Mouse (Mus musculus): ENCODE results near the gene Haus6. TPM values are rescaled to one million over a fixed set of nuclear protein-coding genes. Genes with fewer than 3 reads are reported as not detected.
A peak's percentile ranks its signal among the peaks of the same experiment; 100 is the strongest.
"Not testable (repeated sequence)": the region's sequence is repeated elsewhere in the genome, so short reads cannot be mapped to it uniquely, and the experiment has no call there.

Haus6 gene
- 3.8 and 3.9 TPM in 2 replicates for polyA plus RNA-seq (2012; rRNA removed)

- peak; percentile 95 to 96 for DNase-seq (ENCODE audit: extremely low spot score in 1 of 2, low spot score in 1 of 2)
Observed at GRCm38 (mm10) chr4:86611524-86612288, at the start of gene Haus6. Gene Haus6 (minus strand): TSS chr4:86612055.

GRCm38 (mm10) chr4:86657176-86657575, 45.3 kb upstream of the Haus6 start:
- no peak for DNase-seq (ENCODE audit: extremely low spot score in 1 of 2, low spot score in 1 of 2)

- not testable (repeated sequence) for DNase-seq (ENCODE audit: extremely low spot score in 1 of 2, low spot score in 1 of 2)
Observed at GRCm38 (mm10) chr4:86656410-86656809, 44.6 kb upstream of the Haus6 start.

- no peak for DNase-seq (ENCODE audit: extremely low spot score in 1 of 2, low spot score in 1 of 2)
Observed at GRCm38 (mm10) chr4:86651686-86652384, 40.0 kb upstream of the Haus6 start.

- DNase-seq (ENCODE audit: extremely low spot score in 1 of 2, low spot score in 1 of 2): not testable (repeated sequence)
Observed at GRCm38 (mm10) chr4:86648394-86648793, 36.5 kb upstream of the Haus6 start.

- DNase-seq (ENCODE audit: extremely low spot score in 1 of 2, low spot score in 1 of 2): not testable (repeated sequence)
Observed at GRCm38 (mm10) chr4:86637561-86637960, 25.7 kb upstream of the Haus6 start.

GRCm38 (mm10) chr4:86634873-86635272, 23.0 kb upstream of the Haus6 start:
- DNase-seq (ENCODE audit: extremely low spot score in 1 of 2, low spot score in 1 of 2): not testable (repeated sequence)

- DNase-seq (ENCODE audit: extremely low spot score in 1 of 2, low spot score in 1 of 2): not testable (repeated sequence)
Observed at GRCm38 (mm10) chr4:86634312-86634711, 22.5 kb upstream of the Haus6 start.

- not testable (repeated sequence) for DNase-seq (ENCODE audit: extremely low spot score in 1 of 2, low spot score in 1 of 2)
Observed at GRCm38 (mm10) chr4:86632556-86632955, 20.7 kb upstream of the Haus6 start.

GRCm38 (mm10) chr4:86631831-86632230, 20.0 kb upstream of the Haus6 start:
- DNase-seq (ENCODE audit: extremely low spot score in 1 of 2, low spot score in 1 of 2): no peak

- DNase-seq (ENCODE audit: extremely low spot score in 1 of 2, low spot score in 1 of 2): not testable (repeated sequence)
Observed at GRCm38 (mm10) chr4:86626496-86626895, 14.6 kb upstream of the Haus6 start.

GRCm38 (mm10) chr4:86625463-86625862, 13.6 kb upstream of the Haus6 start:
- DNase-seq (ENCODE audit: extremely low spot score in 1 of 2, low spot score in 1 of 2): no peak

GRCm38 (mm10) chr4:86622532-86622931, 10.7 kb upstream of the Haus6 start:
- not testable (repeated sequence) for DNase-seq (ENCODE audit: extremely low spot score in 1 of 2, low spot score in 1 of 2)

- no peak for DNase-seq (ENCODE audit: extremely low spot score in 1 of 2, low spot score in 1 of 2)
Observed at GRCm38 (mm10) chr4:86622116-86622515, 10.3 kb upstream of the Haus6 start.

- DNase-seq (ENCODE audit: extremely low spot score in 1 of 2, low spot score in 1 of 2): peak; percentile 21 to 45
Observed at GRCm38 (mm10) chr4:86620506-86620905, 8.7 kb upstream of the Haus6 start.

GRCm38 (mm10) chr4:86612289-86612620, 400 bp upstream of the Haus6 start:
- DNase-seq (ENCODE audit: extremely low spot score in 1 of 2, low spot score in 1 of 2): no peak

GRCm38 (mm10) chr4:86591304-86591703, 20.6 kb downstream of the Haus6 start:
- DNase-seq (ENCODE audit: extremely low spot score in 1 of 2, low spot score in 1 of 2): no peak

- no peak for DNase-seq (ENCODE audit: extremely low spot score in 1 of 2, low spot score in 1 of 2)
Observed at GRCm38 (mm10) chr4:86588236-86588635, 23.6 kb downstream of the Haus6 start.

GRCm38 (mm10) chr4:86580591-86580990, 31.3 kb downstream of the Haus6 start:
- DNase-seq (ENCODE audit: extremely low spot score in 1 of 2, low spot score in 1 of 2): no peak

GRCm38 (mm10) chr4:86580056-86580455, 31.8 kb downstream of the Haus6 start:
- no peak for DNase-seq (ENCODE audit: extremely low spot score in 1 of 2, low spot score in 1 of 2)

GRCm38 (mm10) chr4:86576630-86577225, 35.1 kb downstream of the Haus6 start:
- no peak for DNase-seq (ENCODE audit: extremely low spot score in 1 of 2, low spot score in 1 of 2)

Measured in frontal cortex, adult 2 months (tissue).